ENCODE assay signal across 10 mouse cellular contexts in the genomic region with DNA sequence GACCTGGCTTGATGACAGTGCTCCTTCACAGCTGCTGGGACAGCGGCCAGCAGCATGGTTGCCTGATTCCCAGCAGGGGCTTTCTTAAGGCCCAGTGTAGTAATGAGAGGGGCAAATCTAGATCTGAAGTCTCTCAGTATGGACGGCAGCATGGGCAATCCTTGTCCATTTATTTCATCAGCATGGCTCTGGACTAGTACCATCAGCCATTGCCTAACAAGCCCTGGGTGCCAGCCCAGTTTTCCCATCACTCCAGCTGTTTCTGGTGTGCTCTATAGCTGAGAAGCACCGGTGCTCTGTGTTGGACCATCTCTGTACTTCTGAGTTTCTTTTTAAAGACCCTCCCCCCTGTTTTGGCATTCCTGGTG. TPM values are rescaled to one million over a fixed set of nuclear protein-coding genes. Genes with fewer than 3 reads are reported as not detected.
A peak's percentile ranks its signal among the peaks of the same experiment; 100 is the strongest.
DNase-seq lines count a peak whose midpoint lies in the region; ATAC-seq lines count a peak whose summit lies in the region.
"Had no signal": no experiment of that assay in that cellular context is flagged by ENCODE, and none has a peak within 500 bp of the region (broad histone marks: within the 10 kb centered on the region; RNA-seq: fewer than 3 reads in every experiment).

No protein-coding gene starts in this region.

- H3K4me3 ChIP-seq in intestine, embryonic 14.5 days (ENCODE audit: low read depth, low read length) = no peak overlapping the region
- no peak overlapping the region for H3K4me3 ChIP-seq in intestine, embryonic 16.5 days (ENCODE audit: low read length)
- peak overlapping the region; percentile 93 for H3K4me3 ChIP-seq in brown adipose tissue, adult 24 weeks (ENCODE audit: insufficient read depth, low read depth, low read length)
- H3K4me3 ChIP-seq in macrophage (ENCODE audit: inconsistent target) = peak overlapping the region; percentile 57; the same call in 1 of the 2 replicates

- peaks cover 80% of the 10 kb centered on the region for H3K79me2 ChIP-seq in macrophage (ENCODE audit: inconsistent target)

- no peaks in the 10 kb centered on the region for H3K36me3 ChIP-seq in intestine, embryonic 14.5 days (ENCODE audit: control insufficient read depth, insufficient read depth, low read length)
- no peaks in the 10 kb centered on the region for H3K36me3 ChIP-seq in intestine, embryonic 16.5 days (ENCODE audit: control insufficient read depth, insufficient read depth, low read length)
- H3K36me3 ChIP-seq in macrophage (ENCODE audit: inconsistent target) = no peaks in the 10 kb centered on the region

- H3K4me1 ChIP-seq in intestine, embryonic 14.5 days (replicated peaks; ENCODE audit: control insufficient read depth, insufficient read depth, low read length) = peaks cover 2% of the 10 kb centered on the region; the same call in 1 of the 2 replicates
- H3K4me1 ChIP-seq in intestine, embryonic 16.5 days (ENCODE audit: control insufficient read depth, insufficient read depth, low read length) = peaks cover 21% of the 10 kb centered on the region; the same call in 1 of the 2 replicates
- peaks cover 30% of the 10 kb centered on the region for H3K4me1 ChIP-seq in brown adipose tissue, adult 24 weeks (ENCODE audit: control insufficient read depth, insufficient read depth, insufficient read length, low read length)

- DNase-seq in intestine, embryonic 14.5 days (ENCODE audit: low spot score) = peak; percentile 36
- DNase-seq in gastrocnemius, postnatal 25 days = peak; percentile 43
- no peak for DNase-seq in layer of hippocampus, adult 18-20 months (ENCODE audit: low spot score in 2 of 2)
- DNase-seq in frontal cortex, postnatal 10 days (ENCODE audit: low spot score in 2 of 2) = no peak
- DNase-seq: cerebellum, postnatal 36 days had no signal

- 81% methylated on average over 3 of the region's 3 CpGs for WGBS in intestine, embryonic 14.5 days
- 69% methylated on average over 3 of the region's 3 CpGs for WGBS in intestine, embryonic 16.5 days
- WGBS in macrophage (ENCODE audit: missing documents) = 70% methylated on average over 3 of the region's 3 CpGs

- H3K27me3 ChIP-seq in intestine, embryonic 14.5 days (replicated peaks; ENCODE audit: control insufficient read depth, insufficient read depth, low read length) = no peaks in the 10 kb centered on the region
- H3K27me3 ChIP-seq in intestine, embryonic 16.5 days (replicated peaks; ENCODE audit: control insufficient read depth, insufficient read depth, low read length) = no peaks in the 10 kb centered on the region

- H3K9ac ChIP-seq in intestine, embryonic 14.5 days (ENCODE audit: low read length) = no peak overlapping the region
- H3K9ac ChIP-seq in intestine, embryonic 16.5 days (ENCODE audit: low read depth, low read length) = no peak overlapping the region

- no peak overlapping the region for H3K27ac ChIP-seq in intestine, embryonic 14.5 days (ENCODE audit: low read depth)
- no peak overlapping the region for H3K27ac ChIP-seq in intestine, embryonic 16.5 days (ENCODE audit: low read length)
- H3K27ac ChIP-seq in brown adipose tissue, adult 24 weeks (replicated peaks; ENCODE audit: low read depth, low read length) = peak overlapping the region; percentile 35
- no peak overlapping the region for H3K27ac ChIP-seq in macrophage
- H3K27ac ChIP-seq: kidney, postnatal 0 days had no signal

- no peak overlapping the region for H3K4me2 ChIP-seq in intestine, embryonic 14.5 days (ENCODE audit: low read length)
- no peak overlapping the region for H3K4me2 ChIP-seq in intestine, embryonic 16.5 days (ENCODE audit: low read depth, low read length)

- ATAC-seq in intestine, embryonic 14.5 days (replicated peaks; ENCODE audit: low FRiP score, low TSS enrichment, low read depth) = no peak
- no peak for ATAC-seq in intestine, embryonic 16.5 days
- no peak for ATAC-seq in frontal cortex, adult (ENCODE audit: low TSS enrichment)

- H3K9me3 ChIP-seq in intestine, embryonic 14.5 days (ENCODE audit: control insufficient read depth, low read length) = no peaks in the 10 kb centered on the region
- no peaks in the 10 kb centered on the region for H3K9me3 ChIP-seq in intestine, embryonic 16.5 days (ENCODE audit: control insufficient read depth, low read length)

RNA-seq across cellular contexts. Expression of a gene that starts 3.3 kb away (rescaled TPM):
- polyA plus RNA-seq in intestine, embryonic 14.5 days (2014; fragmentation: Nextera tagmentation; extraction: Ambion mirVana) = 5.5 and 6.0 TPM in 2 replicates
- polyA plus RNA-seq in intestine, embryonic 16.5 days (2015; fragmentation: Nextera tagmentation; extraction: Ambion mirVana) = 6.9 and 8.1 TPM in 2 replicates
- 13.9 and 15.6 TPM in 2 replicates for polyA plus RNA-seq in brown adipose tissue, adult 24 weeks (2012; ENCODE audit: insufficient read depth, insufficient read length, missing spikeins)
- total RNA-seq in gastrocnemius, postnatal 25 days (2021) = 10 to 100 TPM; 50.7 to 64.5 TPM
- 100 to 1,000 TPM in 17 of 26 experiments, 10 to 100 TPM in 8, 1 to 10 TPM in 1; 6.3 to 337 (median 134) TPM for total RNA-seq in macrophage (2018; cell fraction: chromatin; rRNA removed)
- total RNA-seq in macrophage (2018; cell fraction: cytosol; rRNA removed) = 10 to 100 TPM; 18.6 to 53.9 (median 33.0) TPM
- 100 to 1,000 TPM in 7 of 26 experiments, 10 to 100 TPM in 19; 12.8 to 225 (median 54.1) TPM for total RNA-seq in macrophage (2018; cell fraction: nucleus; rRNA removed)
- 15.4 to 45.8 TPM (median 36.5 TPM) in 3 replicates for polyA plus RNA-seq in macrophage (2018)
- 10 to 100 TPM; 18.7 to 19.6 TPM for total RNA-seq in layer of hippocampus, adult 18-20 months (2021)

Comparison
In these comparisons a context has a peak if more than half of its experiments do, and no peak if none do; other contexts are left out.
1. DNase-seq: peak in intestine, embryonic 14.5 days (single experiment) and gastrocnemius, postnatal 25 days (single experiment); none in layer of hippocampus, adult 18-20 months (0 of 2) and frontal cortex, postnatal 10 days (0 of 2).
2. H3K4me3 ChIP-seq: peak in brown adipose tissue, adult 24 weeks (single experiment) and macrophage (single experiment); none in intestine, embryonic 14.5 days (single experiment) and intestine, embryonic 16.5 days (single experiment).